Comparison of ENCODE assay signal across 7 mouse cellular contexts in the genomic region with DNA sequence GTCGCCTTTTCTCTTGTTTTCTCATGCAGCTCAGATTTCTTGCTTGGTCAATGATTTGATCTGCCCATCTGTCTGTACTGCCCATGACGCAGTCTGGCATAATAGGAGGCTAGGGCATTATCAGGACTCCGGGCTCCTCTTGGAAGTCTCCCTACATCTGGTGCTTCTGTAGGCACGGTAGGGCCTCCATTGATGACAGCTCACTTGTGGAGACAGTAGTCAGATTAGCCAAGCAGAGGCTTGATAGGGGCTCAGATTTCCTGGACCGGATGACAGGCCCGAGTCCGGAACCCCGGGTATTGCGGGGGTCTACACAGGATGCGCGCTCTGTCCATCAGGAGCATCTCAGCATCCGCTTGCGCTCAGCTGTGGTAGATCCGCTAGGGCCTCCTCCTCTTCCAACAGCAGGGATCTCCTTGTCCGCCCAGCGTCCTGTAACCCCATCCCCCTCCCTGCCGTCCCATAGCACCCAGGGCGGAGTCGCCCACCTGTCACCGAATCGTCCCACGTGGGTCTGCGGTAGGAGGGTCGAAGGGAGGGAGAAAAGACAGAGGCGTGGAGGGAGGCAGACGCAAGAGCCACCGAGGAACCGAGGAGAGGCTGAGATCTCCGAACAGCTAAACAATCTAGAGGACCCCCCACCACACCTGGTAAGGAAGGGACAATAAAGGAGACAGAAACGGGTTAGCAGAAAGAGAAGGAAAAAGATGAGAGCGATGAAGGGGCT. TPM values are rescaled to one million over a fixed set of nuclear protein-coding genes. Genes with fewer than 3 reads are reported as not detected.
A peak's percentile ranks its signal among the peaks of the same experiment; 100 is the strongest.
DNase-seq lines count a peak whose midpoint lies in the region; ATAC-seq and TF ChIP-seq lines count a peak whose summit lies in the region.

No protein-coding gene starts in this region.

- no peak for TF ChIP-seq CTCF in heart, adult 2 months (IDR thresholded peaks at IDR 0.05)
- TF ChIP-seq CTCF in spleen, adult 2 months (IDR thresholded peaks at IDR 0.05; ENCODE audit: extremely low read depth, insufficient read depth, insufficient read length, insufficient replicate concordance): no peak

- H3K4me2 ChIP-seq in embryonic facial prominence, embryonic 12.5 days (replicated peaks): peak overlapping the region; percentile 68
- H3K4me2 ChIP-seq in limb, embryonic 13.5 days (replicated peaks): peak overlapping the region; percentile 90
- H3K4me2 ChIP-seq in midbrain, embryonic 15.5 days: peak overlapping the region; percentile 73

- peak; percentile 64 for TF ChIP-seq POLR2A in heart, adult 2 months (IDR thresholded peaks at IDR 0.05; ENCODE audit: insufficient read depth, low read depth, low read length)
- no peak for TF ChIP-seq POLR2A in spleen, adult 2 months (IDR thresholded peaks at IDR 0.05; ENCODE audit: low read depth, low read length)

- peaks cover 3% of the 10 kb centered on the region for H3K79me2 ChIP-seq in heart, adult 2 months (replicated peaks; ENCODE audit: control insufficient read depth, insufficient read depth, low read length)

- intact Hi-C loops in heart, adult 2 months (cut with DNase I): loop anchor here (2.0 to 5.0 kb wide), 2 partner anchors 27 to 38 kb away; partner anchors contain the start of gene Wipi1

- WGBS in embryonic facial prominence, embryonic 12.5 days: 2% methylated on average over 31 of the region's 31 CpGs
- WGBS in heart, adult 2 months: 2% methylated on average over 31 of the region's 31 CpGs
- WGBS in limb, embryonic 13.5 days: 2% methylated on average over 31 of the region's 31 CpGs
- under 1% methylated on average over 31 of the region's 31 CpGs for WGBS in midbrain, embryonic 15.5 days
- WGBS in spleen, adult 2 months: 1% methylated on average over 31 of the region's 31 CpGs

- no peaks in the 10 kb centered on the region for H3K9me3 ChIP-seq in embryonic facial prominence, embryonic 12.5 days
- no peaks in the 10 kb centered on the region for H3K9me3 ChIP-seq in limb, embryonic 13.5 days
- no peaks in the 10 kb centered on the region for H3K9me3 ChIP-seq in midbrain, embryonic 15.5 days

- H3K4me1 ChIP-seq in embryonic facial prominence, embryonic 12.5 days: peaks cover 24% of the 10 kb centered on the region
- peaks cover 22% of the 10 kb centered on the region for H3K4me1 ChIP-seq in heart, adult 2 months (ENCODE audit: control insufficient read depth, insufficient read depth, low read length)
- H3K4me1 ChIP-seq in limb, embryonic 13.5 days: peaks cover 39% of the 10 kb centered on the region
- peaks cover 45% of the 10 kb centered on the region for H3K4me1 ChIP-seq in midbrain, embryonic 15.5 days
- H3K4me1 ChIP-seq in spleen, adult 2 months (ENCODE audit: control insufficient read depth, insufficient read depth, insufficient read length): peaks cover 10% of the 10 kb centered on the region

- peak overlapping the region; percentile 96 for H3K4me3 ChIP-seq in embryonic facial prominence, embryonic 12.5 days
- H3K4me3 ChIP-seq in heart, adult 2 months: peak overlapping the region; percentile 90
- peak overlapping the region; percentile 94 for H3K4me3 ChIP-seq in limb, embryonic 13.5 days
- H3K4me3 ChIP-seq in midbrain, embryonic 15.5 days: peak overlapping the region; percentile 84
- H3K4me3 ChIP-seq in spleen, adult 2 months (ENCODE audit: extremely low read depth, insufficient read depth, insufficient read length): peak overlapping the region; percentile 89

- ATAC-seq in embryonic facial prominence, embryonic 12.5 days (ENCODE audit: insufficient number of reproducible peaks, insufficient read depth, low FRiP score, low TSS enrichment): peak; percentile 76
- ATAC-seq in limb, embryonic 13.5 days (ENCODE audit: low FRiP score, low read depth): peak; percentile 74
- ATAC-seq in midbrain, embryonic 15.5 days (replicated peaks): peak; percentile 89

- TF ChIP-seq EP300 in heart, adult 2 months (IDR thresholded peaks at IDR 0.05; ENCODE audit: insufficient read depth, low read depth, low read length): no peak

- H3K36me3 ChIP-seq in embryonic facial prominence, embryonic 12.5 days: peaks cover 6% of the 10 kb centered on the region
- peaks cover 21% of the 10 kb centered on the region for H3K36me3 ChIP-seq in heart, adult 2 months (ENCODE audit: control insufficient read depth, insufficient read depth, low read length)
- peaks cover 17% of the 10 kb centered on the region for H3K36me3 ChIP-seq in limb, embryonic 13.5 days
- H3K36me3 ChIP-seq in midbrain, embryonic 15.5 days (replicated peaks): no peaks in the 10 kb centered on the region
- H3K36me3 ChIP-seq in spleen, adult 2 months (ENCODE audit: control insufficient read depth, insufficient read depth, low read length): peaks cover 9% of the 10 kb centered on the region

- no peaks in the 10 kb centered on the region for H3K27me3 ChIP-seq in embryonic facial prominence, embryonic 12.5 days
- no peaks in the 10 kb centered on the region for H3K27me3 ChIP-seq in heart, adult 2 months (ENCODE audit: control insufficient read depth, insufficient read depth, low read length)
- no peaks in the 10 kb centered on the region for H3K27me3 ChIP-seq in limb, embryonic 13.5 days
- H3K27me3 ChIP-seq in midbrain, embryonic 15.5 days (replicated peaks): no peaks in the 10 kb centered on the region
- no peaks in the 10 kb centered on the region for H3K27me3 ChIP-seq in spleen, adult 2 months (ENCODE audit: control insufficient read depth, insufficient read depth, low read length)

- H3K27ac ChIP-seq in embryonic facial prominence, embryonic 12.5 days: peak overlapping the region; percentile 96
- peak overlapping the region; percentile 99 for H3K27ac ChIP-seq in heart, adult 2 months
- no peak overlapping the region; the same call in 1 of the 2 replicates for H3K27ac ChIP-seq in limb, embryonic 13.5 days
- peak overlapping the region; percentile 98 for H3K27ac ChIP-seq in midbrain, embryonic 15.5 days
- H3K27ac ChIP-seq in spleen, adult 2 months (ENCODE audit: insufficient read depth, low read length): peak overlapping the region; percentile 39

- H3K9ac ChIP-seq in embryonic facial prominence, embryonic 12.5 days: peak overlapping the region; percentile 98
- H3K9ac ChIP-seq in heart, adult 2 months (ENCODE audit: low read depth, low read length): peak overlapping the region; percentile 36
- H3K9ac ChIP-seq in limb, embryonic 13.5 days: peak overlapping the region; percentile 97
- H3K9ac ChIP-seq in midbrain, embryonic 15.5 days: peak overlapping the region; percentile 85

- DNase-seq in adrenal gland, postnatal 14 days: peak; percentile 92
- DNase-seq in heart, adult 2 months: peak; percentile 81 to 85
- peak; percentile 69 to 76 for DNase-seq in kidney, adult 8-10 months
- peak; percentile 48 to 52 for DNase-seq in spleen, adult 2 months (ENCODE audit: low read depth in 1 of 2, low spot score in 2 of 2)

RNA-seq across cellular contexts. Expression of gene Prkar1a, which starts 0.9 kb away (rescaled TPM):
- total RNA-seq in adrenal gland, postnatal 14 days (2021): 346 and 353 TPM in 2 replicates
- 375 and 392 TPM in 2 replicates for polyA plus RNA-seq in embryonic facial prominence, embryonic 12.5 days (2016; fragmentation: Nextera tagmentation; extraction: Ambion mirVana)
- total RNA-seq in heart, adult 2 months (2021): 100 to 1,000 TPM; 363 to 378 TPM
- polyA plus RNA-seq in heart, adult 2 months (2012; rRNA removed): 169 and 248 TPM in 2 replicates
- 346 and 360 TPM in 2 replicates for polyA plus RNA-seq in limb, embryonic 13.5 days (2015; fragmentation: Nextera tagmentation; extraction: Ambion mirVana)
- polyA plus RNA-seq in midbrain, embryonic 15.5 days (2015; fragmentation: Nextera tagmentation; extraction: Ambion mirVana): 480 and 512 TPM in 2 replicates
- 60.3 and 66.8 TPM in 2 replicates for polyA plus RNA-seq in spleen, adult 2 months (2012; rRNA removed)

RNA-seq across cellular contexts. Expression of gene Wipi1, which starts 38.4 kb away (rescaled TPM):
- 31.9 and 40.0 TPM in 2 replicates for total RNA-seq in adrenal gland, postnatal 14 days (2021)
- polyA plus RNA-seq in embryonic facial prominence, embryonic 12.5 days (2016; fragmentation: Nextera tagmentation; extraction: Ambion mirVana): 38.6 and 43.0 TPM in 2 replicates
- total RNA-seq in heart, adult 2 months (2021): 100 to 1,000 TPM in 1 of 2 experiments, 10 to 100 TPM in 1; 92.3 to 110 TPM
- 74.6 and 85.7 TPM in 2 replicates for polyA plus RNA-seq in heart, adult 2 months (2012; rRNA removed)
- polyA plus RNA-seq in limb, embryonic 13.5 days (2015; fragmentation: Nextera tagmentation; extraction: Ambion mirVana): 51.0 and 52.7 TPM in 2 replicates
- polyA plus RNA-seq in midbrain, embryonic 15.5 days (2015; fragmentation: Nextera tagmentation; extraction: Ambion mirVana): 14.8 and 15.2 TPM in 2 replicates
- 5.1 and 6.0 TPM in 2 replicates for polyA plus RNA-seq in spleen, adult 2 months (2012; rRNA removed)

Comparison
In these comparisons a context has a peak if more than half of its experiments do, and no peak if none do; other contexts are left out.
1. H3K9ac ChIP-seq: peak in every context shown above with its lines; median percentile 98 in embryonic facial prominence, embryonic 12.5 days; 97 in limb, embryonic 13.5 days; 85 in midbrain, embryonic 15.5 days; 36 in heart, adult 2 months.